Mouse (Mus musculus): ENCODE data around the gene Gpr62. TPM values are rescaled to one million over a fixed set of nuclear protein-coding genes. Genes with fewer than 3 reads are reported as not detected.
"Not testable (repeated sequence)": the region's sequence is repeated elsewhere in the genome, so short reads cannot be mapped to it uniquely, and the experiment has no call there.

Gene Gpr62
- 1.4 TPM in 2 replicates for polyA plus RNA-seq (2015; fragmentation: Nextera tagmentation; extraction: Ambion mirVana)

- Histone ChIP-seq H3K9ac (peak within 1 kb of the TSS; percentile 73), H3K4me1 (replicated peaks) (peaks cover 22% of the 10 kb centered on the region), H3K27ac (replicated peaks) (peak within 1 kb of the TSS; percentile 90), H3K36me3 (peaks cover 25% of the 10 kb centered on the region), H3K27me3 (no peaks in the 10 kb centered on the region), H3K9me3 (no peaks in the 10 kb centered on the region), H3K4me2 (peak within 1 kb of the TSS; percentile 91), H3K4me3 (peak within 1 kb of the TSS; percentile 49)
- WGBS, result 23% methylated on average over 26 of the region's 26 CpGs
- peak; percentile 36 for ATAC-seq (ENCODE audit: low FRiP score, low read depth)
Observed at GRCm38 (mm10) chr9:106465571-106466200, at the start of gene Gpr62. Gene Gpr62, minus strand, starts transcription at chr9:106465938.

GRCm38 (mm10) chr9:106514273-106514672 lies 48.5 kb upstream of the Gpr62 start, which contains the start of gene Iqcf5:
Gene Iqcf5, plus strand, starts transcription at chr9:106514573.
- H3K9ac ChIP-seq, result no peak within 1 kb of the TSS
- no peaks in the 10 kb centered on the region for H3K36me3 ChIP-seq
- H3K4me1 ChIP-seq (replicated peaks), result no peaks in the 10 kb centered on the region
- no peak within 1 kb of the TSS for H3K4me2 ChIP-seq
- 89% methylated on average over 4 of the region's 4 CpGs for WGBS
- no peaks in the 10 kb centered on the region for H3K27me3 ChIP-seq
- H3K4me3 ChIP-seq, result no peak within 1 kb of the TSS
- no peak for ATAC-seq (ENCODE audit: low FRiP score, low read depth)
- no peaks in the 10 kb centered on the region for H3K9me3 ChIP-seq
- no peak within 1 kb of the TSS for H3K27ac ChIP-seq (replicated peaks)

- Histone ChIP-seq H3K4me3 (no peak overlapping the region), H3K4me2 (no peak overlapping the region), H3K36me3 (no peaks in the 10 kb centered on the region), H3K4me1 (replicated peaks) (no peaks in the 10 kb centered on the region), H3K9me3 (no peaks in the 10 kb centered on the region), H3K27me3 (no peaks in the 10 kb centered on the region), H3K27ac (replicated peaks) (no peak overlapping the region), H3K9ac (no peak overlapping the region)
- ATAC-seq (ENCODE audit: low FRiP score, low read depth), result no peak
- 81% methylated on average over 6 of the region's 6 CpGs for WGBS
Observed at GRCm38 (mm10) chr9:106513566-106513965, 47.8 kb upstream of the Gpr62 start.

- Histone ChIP-seq H3K4me1 (replicated peaks) (no peaks in the 10 kb centered on the region), H3K36me3 (no peaks in the 10 kb centered on the region), H3K4me3 (no peak overlapping the region), H3K9me3 (no peaks in the 10 kb centered on the region), H3K4me2 (no peak overlapping the region), H3K9ac (no peak overlapping the region), H3K27me3 (no peaks in the 10 kb centered on the region), H3K27ac (replicated peaks) (no peak overlapping the region)
- WGBS, result 64% methylated on average over 13 of the region's 13 CpGs
- ATAC-seq (ENCODE audit: low FRiP score, low read depth), result no peak
Observed at GRCm38 (mm10) chr9:106512729-106513450, 47.2 kb upstream of the Gpr62 start.

GRCm38 (mm10) chr9:106509356-106509755 lies 43.6 kb upstream of the Gpr62 start:
- no peaks in the 10 kb centered on the region for H3K27me3 ChIP-seq
- no peaks in the 10 kb centered on the region for H3K9me3 ChIP-seq
- H3K9ac ChIP-seq, result no peak overlapping the region
- H3K36me3 ChIP-seq, result no peaks in the 10 kb centered on the region
- no peak overlapping the region for H3K4me3 ChIP-seq
- no peak overlapping the region for H3K27ac ChIP-seq (replicated peaks)
- H3K4me1 ChIP-seq (replicated peaks), result no peaks in the 10 kb centered on the region
- no peak overlapping the region for H3K4me2 ChIP-seq
- WGBS, result 95% methylated on average over 10 of the region's 10 CpGs
- ATAC-seq (ENCODE audit: low FRiP score, low read depth), result no peak

GRCm38 (mm10) chr9:106504246-106504645 lies 38.5 kb upstream of the Gpr62 start:
- Histone ChIP-seq H3K4me2 (no peak overlapping the region), H3K27ac (replicated peaks) (no peak overlapping the region), H3K9ac (no peak overlapping the region), H3K27me3 (no peaks in the 10 kb centered on the region), H3K36me3 (no peaks in the 10 kb centered on the region), H3K9me3 (no peaks in the 10 kb centered on the region), H3K4me1 (replicated peaks) (no peaks in the 10 kb centered on the region), H3K4me3 (no peak overlapping the region)
- ATAC-seq (ENCODE audit: low FRiP score, low read depth), result no peak
- 76% methylated on average over 6 of the region's 6 CpGs for WGBS

GRCm38 (mm10) chr9:106501846-106502245 lies 36.1 kb upstream of the Gpr62 start:
- ATAC-seq (ENCODE audit: low FRiP score, low read depth), result no peak
- H3K36me3 ChIP-seq, result no peaks in the 10 kb centered on the region

GRCm38 (mm10) chr9:106499667-106500066 lies 33.9 kb upstream of the Gpr62 start, which contains the start of gene Iqcf1:
Gene Iqcf1, plus strand, starts transcription at chr9:106499967.
- Histone ChIP-seq H3K4me1 (replicated peaks) (no peaks in the 10 kb centered on the region), H3K4me3 (no peak within 1 kb of the TSS), H3K9ac (no peak within 1 kb of the TSS), H3K36me3 (no peaks in the 10 kb centered on the region), H3K27me3 (no peaks in the 10 kb centered on the region), H3K27ac (replicated peaks) (no peak within 1 kb of the TSS), H3K9me3 (no peaks in the 10 kb centered on the region), H3K4me2 (no peak within 1 kb of the TSS)
- ATAC-seq (ENCODE audit: low FRiP score, low read depth), result no peak
- 93% methylated on average over 6 of the region's 6 CpGs for WGBS

More at GRCm38 (mm10) chr9:106501846-106502245, 36.1 kb upstream of the Gpr62 start:
- 87% methylated on average over 22 of the region's 22 CpGs for WGBS
- Histone ChIP-seq H3K9ac (no peak overlapping the region), H3K27ac (replicated peaks) (no peak overlapping the region), H3K4me2 (no peak overlapping the region), H3K9me3 (no peaks in the 10 kb centered on the region), H3K4me1 (replicated peaks) (no peaks in the 10 kb centered on the region), H3K27me3 (no peaks in the 10 kb centered on the region), H3K4me3 (no peak overlapping the region)

- H3K9ac ChIP-seq; H3K4me3 ChIP-seq; ATAC-seq (ENCODE audit: low FRiP score, low read depth); H3K4me2 ChIP-seq; H3K4me1 ChIP-seq (replicated peaks); H3K9me3 ChIP-seq; H3K27me3 ChIP-seq; H3K27ac ChIP-seq (replicated peaks): not testable (repeated sequence)
- peaks cover 28% of the 10 kb centered on the region for H3K36me3 ChIP-seq
- WGBS, result 87% methylated on average over 6 of the region's 6 CpGs
Observed at GRCm38 (mm10) chr9:106487602-106488001, 21.9 kb upstream of the Gpr62 start.

- Histone ChIP-seq H3K9ac (no peak overlapping the region), H3K27me3 (no peaks in the 10 kb centered on the region), H3K4me3 (no peak overlapping the region), H3K27ac (replicated peaks) (no peak overlapping the region), H3K4me1 (replicated peaks) (no peaks in the 10 kb centered on the region), H3K4me2 (no peak overlapping the region), H3K9me3 (no peaks in the 10 kb centered on the region), H3K36me3 (peaks cover 37% of the 10 kb centered on the region)
- 75% methylated on average over 10 of the region's 10 CpGs for WGBS
- no peak for ATAC-seq (ENCODE audit: low FRiP score, low read depth)
Observed at GRCm38 (mm10) chr9:106485076-106485475, 19.3 kb upstream of the Gpr62 start.

- 0 out of 2 replicates have a peak, but pooled peaks cover 1% of the 10 kb centered on the region for H3K4me1 ChIP-seq (replicated peaks)
- H3K9ac ChIP-seq, result no peak overlapping the region
- no peaks in the 10 kb centered on the region for H3K9me3 ChIP-seq
- WGBS, result 95% methylated on average over 17 of the region's 17 CpGs
- H3K27me3 ChIP-seq, result no peaks in the 10 kb centered on the region
- no peak overlapping the region for H3K27ac ChIP-seq (replicated peaks)
- H3K4me3 ChIP-seq, result no peak overlapping the region
- H3K36me3 ChIP-seq, result peaks cover 37% of the 10 kb centered on the region
- no peak overlapping the region for H3K4me2 ChIP-seq
- ATAC-seq (ENCODE audit: low FRiP score, low read depth), result no peak
Observed at GRCm38 (mm10) chr9:106483606-106484005, 17.9 kb upstream of the Gpr62 start.

- WGBS, result 96% methylated on average over 10 of the region's 10 CpGs
- peaks cover 37% of the 10 kb centered on the region for H3K36me3 ChIP-seq
- H3K4me3 ChIP-seq, result no peak overlapping the region
- no peaks in the 10 kb centered on the region for H3K9me3 ChIP-seq
- no peak overlapping the region for H3K4me2 ChIP-seq
- no peaks in the 10 kb centered on the region for H3K27me3 ChIP-seq
- no peak for ATAC-seq (ENCODE audit: low FRiP score, low read depth)
- peaks cover 6% of the 10 kb centered on the region for H3K4me1 ChIP-seq (replicated peaks)
- H3K27ac ChIP-seq (replicated peaks), result no peak overlapping the region
- H3K9ac ChIP-seq, result no peak overlapping the region
Observed at GRCm38 (mm10) chr9:106483136-106483535, 17.4 kb upstream of the Gpr62 start.

All from hindbrain, embryonic 15.5 days (tissue).